In genomic region chr7:97749207-97750190, GRCm38 (mm10) we compare ENCODE assay signal across 8 mouse cellular contexts. TPM values are rescaled to one million over a fixed set of nuclear protein-coding genes. Genes with fewer than 3 reads are reported as not detected.
DNase-seq lines count a peak whose midpoint lies in the region; ATAC-seq and TF ChIP-seq lines count a peak whose summit lies in the region.

No protein-coding gene starts in this region.

- no peak for ATAC-seq in forebrain, postnatal 0 days
- ATAC-seq in megakaryocyte-erythroid progenitor cell, adult 5-6 weeks (replicated peaks; ENCODE audit: low FRiP score, low TSS enrichment, poor library complexity, severe bottlenecking) = peak; percentile 38

- in situ Hi-C loops in ES-E14 (cut with MboI; ENCODE audit: low sequenced_read_pairs in 2 of 2, unreplicated experiment in 2 of 2) = loop anchor here (5.0 to 10.0 kb wide), 3 partner anchors 233 to 368 kb away; partner anchors contain the start of gene Myo7a (in 2 of the 2)

- no peaks in the 10 kb centered on the region for H3K36me3 ChIP-seq in ES-E14 (ENCODE audit: control insufficient read depth, insufficient read depth, low read length, poor library complexity, severe bottlenecking)
- H3K36me3 ChIP-seq in forebrain, postnatal 0 days (ENCODE audit: insufficient read depth) = no peaks in the 10 kb centered on the region

- no peaks in the 10 kb centered on the region for H3K27me3 ChIP-seq in forebrain, postnatal 0 days (ENCODE audit: insufficient read depth, low read length)

- TF ChIP-seq CTCF in forebrain, postnatal 0 days (IDR thresholded peaks at IDR 0.05; ENCODE audit: low read depth) = no peak

- H3K9me3 ChIP-seq in ES-E14 (ENCODE audit: control insufficient read depth, insufficient read depth, low read depth, low read length) = no peaks in the 10 kb centered on the region
- no peaks in the 10 kb centered on the region for H3K9me3 ChIP-seq in forebrain, postnatal 0 days (ENCODE audit: low read length)

- no peak overlapping the region; the same call in 1 of the 2 replicates for H3K9ac ChIP-seq in ES-E14 (ENCODE audit: insufficient read depth, low read depth, low read length, poor library complexity, severe bottlenecking)
- H3K9ac ChIP-seq in forebrain, postnatal 0 days = no peak overlapping the region

- H3K27ac ChIP-seq in ES-E14 (ENCODE audit: insufficient read depth, low read depth, low read length, poor library complexity, severe bottlenecking) = no peak overlapping the region
- H3K27ac ChIP-seq in forebrain, postnatal 0 days (ENCODE audit: low read depth, low read length) = no peak overlapping the region

- 28% methylated on average over 19 of the region's 19 CpGs for WGBS in forebrain, postnatal 0 days

- peak overlapping the region in 1 of 2 experiments; percentile 30; a peak in 2 of 4 replicates for H3K4me3 ChIP-seq in ES-E14 (ENCODE audit: insufficient read depth in 1 of 2, low read depth in 1 of 2, low read length in 2 of 2, poor library complexity in 1 of 2, severe bottlenecking in 1 of 2)
- H3K4me3 ChIP-seq in forebrain, postnatal 0 days (ENCODE audit: low read depth, low read length) = no peak overlapping the region

- peak; percentile 56 to 58 for DNase-seq in B cell, adult 2 months
- DNase-seq in ES-E14 (ENCODE audit: low read depth, low spot score) = peak; percentile 66
- no peak for DNase-seq in forebrain, postnatal 0 days
- peak; percentile 23 to 29 for DNase-seq in kidney, postnatal 4 days
- DNase-seq in thymus, postnatal 0 days (ENCODE audit: low spot score) = peak; percentile 49
- DNase-seq in adrenal gland, adult 18-20 months (ENCODE audit: low spot score in 2 of 2) = no peak
- DNase-seq in adrenal gland, postnatal 25 days = no peak

- peak overlapping the region; percentile 15; the same call in 1 of the 2 replicates for H3K4me2 ChIP-seq in forebrain, postnatal 0 days (ENCODE audit: low read depth)

- peaks cover 0 to 2% of the 10 kb centered on the region in 2 experiments; a peak in 2 of 4 replicates for H3K4me1 ChIP-seq in ES-E14 (ENCODE audit: control insufficient read depth in 2 of 2, insufficient read depth in 2 of 2, low read length in 2 of 2, poor library complexity in 1 of 2)
- H3K4me1 ChIP-seq in forebrain, postnatal 0 days (ENCODE audit: insufficient read depth) = no peaks in the 10 kb centered on the region

TF ChIP-seq in ES-E14, 5 proteins besides CTCF, POLR2A, EP300 and RAD21:
- TF ChIP-seq MAFK (IDR thresholded peaks at IDR 0.05; ENCODE audit: insufficient read depth, low read depth, low read length) = no peak

RNA-seq across cellular contexts. Expression of gene Aqp11, which starts 11.4 kb away (rescaled TPM):
- 3.6 and 8.1 TPM in 2 replicates for total RNA-seq in ES-E14 (2012; rRNA removed)
- total RNA-seq in forebrain, postnatal 0 days (2014; rRNA removed) = 8.3 and 8.4 TPM in 2 replicates
- 16.6 and 22.4 TPM in 2 replicates for polyA plus RNA-seq in forebrain, postnatal 0 days (2015; fragmentation: Nextera tagmentation; extraction: Ambion mirVana)
- total RNA-seq in megakaryocyte-erythroid progenitor cell, adult 5-6 weeks (2014; fragmentation: Nextera tagmentation) = 16.4 and 23.0 TPM in 2 replicates
- 6.9 and 8.5 TPM in 2 replicates for total RNA-seq in megakaryocyte-erythroid progenitor cell, adult 5-6 weeks (2017)
- polyA plus RNA-seq in thymus, postnatal 0 days (2015; fragmentation: Nextera tagmentation; extraction: Ambion mirVana) = 368 and 376 TPM in 2 replicates
- total RNA-seq in adrenal gland, adult 18-20 months (2021) = 1 to 10 TPM; 2.8 to 3.8 TPM
- 4.0 and 5.2 TPM in 2 replicates for total RNA-seq in adrenal gland, postnatal 25 days (2021)

RNA-seq across cellular contexts. Expression of gene Pak1, which starts 38.8 kb away (rescaled TPM):
- total RNA-seq in ES-E14 (2012; rRNA removed) = 16.5 and 19.1 TPM in 2 replicates
- 169 and 186 TPM in 2 replicates for total RNA-seq in forebrain, postnatal 0 days (2014; rRNA removed)
- 132 and 135 TPM in 2 replicates for polyA plus RNA-seq in forebrain, postnatal 0 days (2015; fragmentation: Nextera tagmentation; extraction: Ambion mirVana)
- total RNA-seq in megakaryocyte-erythroid progenitor cell, adult 5-6 weeks (2014; fragmentation: Nextera tagmentation) = 6.9 and 8.2 TPM in 2 replicates
- total RNA-seq in megakaryocyte-erythroid progenitor cell, adult 5-6 weeks (2017) = 13.9 and 20.3 TPM in 2 replicates
- 17.2 and 23.6 TPM in 2 replicates for polyA plus RNA-seq in thymus, postnatal 0 days (2015; fragmentation: Nextera tagmentation; extraction: Ambion mirVana)
- total RNA-seq in adrenal gland, adult 18-20 months (2021) = 10 to 100 TPM; 26.9 to 31.3 TPM
- total RNA-seq in adrenal gland, postnatal 25 days (2021) = 20.5 and 26.5 TPM in 2 replicates

RNA-seq across cellular contexts. Expression of gene Clns1a, which starts 53.1 kb away (rescaled TPM):
- 173 and 191 TPM in 2 replicates for total RNA-seq in ES-E14 (2012; rRNA removed)
- 107 and 110 TPM in 2 replicates for total RNA-seq in forebrain, postnatal 0 days (2014; rRNA removed)
- 178 and 200 TPM in 2 replicates for polyA plus RNA-seq in forebrain, postnatal 0 days (2015; fragmentation: Nextera tagmentation; extraction: Ambion mirVana)
- total RNA-seq in megakaryocyte-erythroid progenitor cell, adult 5-6 weeks (2014; fragmentation: Nextera tagmentation) = 118 and 121 TPM in 2 replicates
- 181 and 238 TPM in 2 replicates for total RNA-seq in megakaryocyte-erythroid progenitor cell, adult 5-6 weeks (2017)
- 244 and 247 TPM in 2 replicates for polyA plus RNA-seq in thymus, postnatal 0 days (2015; fragmentation: Nextera tagmentation; extraction: Ambion mirVana)
- total RNA-seq in adrenal gland, adult 18-20 months (2021) = 10 to 100 TPM; 47.4 to 53.8 TPM
- 54.1 and 56.9 TPM in 2 replicates for total RNA-seq in adrenal gland, postnatal 25 days (2021)

Comparison
In these comparisons a context has a peak if more than half of its experiments do, and no peak if none do; other contexts are left out.
1. DNase-seq: peak in B cell, adult 2 months (2 of 2), ES-E14 (single experiment), kidney, postnatal 4 days (2 of 2) and thymus, postnatal 0 days (single experiment); none in forebrain, postnatal 0 days (single experiment), adrenal gland, adult 18-20 months (0 of 2) and adrenal gland, postnatal 25 days (single experiment).